Mouse (Mus musculus) heart, adult 11 months (tissue): Measurements from ENCODE around the gene Sema3g.

Experiments
- DNase-seq: peaks from one replicate; pipeline ENCODE4 v3.0.0; 2022

The Sema3g gene

GRCm38 (mm10) chr14:31197547-31198516, 19.8 kb upstream of the Sema3g start:
- DNase-seq = peak; percentile 97

- DNase-seq = no peak
Measured at GRCm38 (mm10) chr14:31199599-31199998, 18.1 kb upstream of the Sema3g start.

- no peak for DNase-seq
Measured at GRCm38 (mm10) chr14:31200038-31200437, 17.6 kb upstream of the Sema3g start.

- peak; percentile 93 for DNase-seq
Measured at GRCm38 (mm10) chr14:31204844-31205243, 12.8 kb upstream of the Sema3g start.

- no peak for DNase-seq
Measured at GRCm38 (mm10) chr14:31205244-31205561, 12.5 kb upstream of the Sema3g start.

- peak; percentile 97 for DNase-seq
Measured at GRCm38 (mm10) chr14:31205562-31206467, 11.8 kb upstream of the Sema3g start.

GRCm38 (mm10) chr14:31206472-31206981, 11.1 kb upstream of the Sema3g start:
- DNase-seq = peak; percentile 100

GRCm38 (mm10) chr14:31207070-31207830, 10.4 kb upstream of the Sema3g start:
- DNase-seq = peak; percentile 96

GRCm38 (mm10) chr14:31208084-31208483, 9.6 kb upstream of the Sema3g start, which contains the start of gene Tnnc1:
Tnnc1 (plus strand) TSS chr14:31208312.
- peak; percentile 98 for DNase-seq

GRCm38 (mm10) chr14:31209133-31209557, 8.5 kb upstream of the Sema3g start:
- peak; percentile 99 for DNase-seq

- DNase-seq = peak; percentile 90
Measured at GRCm38 (mm10) chr14:31211854-31212253, 5.8 kb upstream of the Sema3g start.

- DNase-seq = peak; percentile 89
Measured at GRCm38 (mm10) chr14:31212499-31212898, 5.2 kb upstream of the Sema3g start.

- no peak for DNase-seq
Measured at GRCm38 (mm10) chr14:31213868-31214267, 3.8 kb upstream of the Sema3g start.

GRCm38 (mm10) chr14:31214684-31215083, 3.0 kb upstream of the Sema3g start:
- no peak for DNase-seq

GRCm38 (mm10) chr14:31215157-31216002, 2.3 kb upstream of the Sema3g start:
- DNase-seq = peak; percentile 96

GRCm38 (mm10) chr14:31216846-31217245, 814 bp upstream of the Sema3g start, which contains the start of gene Nisch:
Nisch (minus strand) TSS chr14:31216946.
- no peak for DNase-seq

- DNase-seq = peak; percentile 97
Measured at GRCm38 (mm10) chr14:31226978-31227377, 9.3 kb downstream of the Sema3g start.

- DNase-seq = peak; percentile 97
Measured at GRCm38 (mm10) chr14:31228234-31228633, 10.6 kb downstream of the Sema3g start.

GRCm38 (mm10) chr14:31230442-31230841, 12.8 kb downstream of the Sema3g start:
- DNase-seq = no peak

- peak; percentile 98 for DNase-seq
Measured at GRCm38 (mm10) chr14:31232404-31233069, 14.9 kb downstream of the Sema3g start.
